Comparison of ENCODE assay signal across 8 mouse cellular contexts in the genomic region with DNA sequence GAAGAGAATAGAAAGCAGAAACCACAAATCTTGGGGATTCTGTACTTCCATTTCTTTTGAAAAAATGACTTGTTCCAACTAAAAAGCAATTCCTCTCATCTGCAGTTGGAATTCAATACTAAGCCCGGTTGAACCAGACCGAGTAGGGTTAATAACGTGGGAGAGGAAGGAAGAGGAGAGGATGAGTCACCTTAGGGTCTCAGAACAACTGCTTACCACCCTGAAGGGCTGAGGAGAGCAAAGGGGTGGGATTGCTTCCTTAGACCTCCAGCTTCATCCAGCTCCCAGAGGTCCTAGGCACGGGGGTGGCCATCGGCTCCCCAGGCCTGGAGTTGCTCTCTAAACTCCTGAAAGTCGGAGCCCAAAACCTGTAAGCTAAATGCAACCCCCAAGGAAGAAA. TPM values are rescaled to one million over a fixed set of nuclear protein-coding genes. Genes with fewer than 3 reads are reported as not detected.
DNase-seq lines count a peak whose midpoint lies in the region; ATAC-seq and TF ChIP-seq lines count a peak whose summit lies in the region.

No protein-coding gene starts in this region.

- H3K9ac ChIP-seq in heart, embryonic 11.5 days (ENCODE audit: low read depth, low read length), result peak overlapping the region; percentile 94
- H3K9ac ChIP-seq in forebrain, embryonic 16.5 days (replicated peaks; ENCODE audit: low read depth, low read length), result peak overlapping the region; percentile 85
- H3K9ac ChIP-seq in liver, postnatal 0 days (replicated peaks), result peak overlapping the region; percentile 91

- H3K4me1 ChIP-seq in heart, embryonic 11.5 days (ENCODE audit: control insufficient read depth, insufficient read depth, low read length), result peaks cover 21% of the 10 kb centered on the region
- peaks cover 54% of the 10 kb centered on the region for H3K4me1 ChIP-seq in E14TG2a.4 (replicated peaks; ENCODE audit: low read depth, low read length)
- H3K4me1 ChIP-seq in forebrain, embryonic 16.5 days (replicated peaks; ENCODE audit: control insufficient read depth, insufficient read depth, low read length), result peaks cover 38% of the 10 kb centered on the region
- H3K4me1 ChIP-seq in liver, postnatal 0 days (ENCODE audit: insufficient read depth), result peaks cover 27% of the 10 kb centered on the region

- H3K4me2 ChIP-seq in heart, embryonic 11.5 days, result peak overlapping the region; percentile 70
- peak overlapping the region; percentile 87 for H3K4me2 ChIP-seq in forebrain, embryonic 16.5 days (ENCODE audit: low read length)
- peak overlapping the region; percentile 100 for H3K4me2 ChIP-seq in liver, postnatal 0 days (ENCODE audit: low read depth, low read length)

- TF ChIP-seq EP300 in liver, postnatal 0 days (IDR thresholded peaks at IDR 0.05; ENCODE audit: low read depth), result no peak

- H3K9me3 ChIP-seq in heart, embryonic 11.5 days (replicated peaks; ENCODE audit: control insufficient read depth, low read length), result no peaks in the 10 kb centered on the region
- H3K9me3 ChIP-seq in E14TG2a.4 (ENCODE audit: low read length), result no peaks in the 10 kb centered on the region
- no peaks in the 10 kb centered on the region for H3K9me3 ChIP-seq in forebrain, embryonic 16.5 days (ENCODE audit: control insufficient read depth, low read length)
- H3K9me3 ChIP-seq in liver, postnatal 0 days (ENCODE audit: low read length), result no peaks in the 10 kb centered on the region

- DNase-seq in heart, postnatal 25 days (ENCODE audit: low spot score), result no peak
- DNase-seq in liver, postnatal 0 days, result no peak
- DNase-seq in frontal cortex, postnatal 10 days (ENCODE audit: low spot score in 2 of 2), result no peak
- DNase-seq in urinary bladder, adult 2 months (ENCODE audit: low spot score), result no peak

- intact Hi-C loops in heart, postnatal 25 days (cut with DNase I), result loop anchor here (2.0 kb wide), 1 partner anchor 23 kb away; no protein-coding TSS in a partner anchor

- H3K4me3 ChIP-seq in heart, embryonic 11.5 days (ENCODE audit: low read depth, low read length), result peak overlapping the region; percentile 87
- peak overlapping the region; percentile 100 for H3K4me3 ChIP-seq in E14TG2a.4 (replicated peaks; ENCODE audit: low read length)
- H3K4me3 ChIP-seq in forebrain, embryonic 16.5 days (replicated peaks; ENCODE audit: low read length), result peak overlapping the region; percentile 87
- peak overlapping the region; percentile 95 for H3K4me3 ChIP-seq in liver, postnatal 0 days (ENCODE audit: low read depth, low read length)

- no peaks in the 10 kb centered on the region for H3K27me3 ChIP-seq in heart, embryonic 11.5 days (ENCODE audit: control insufficient read depth, insufficient read depth, low read length)
- H3K27me3 ChIP-seq in E14TG2a.4 (ENCODE audit: insufficient read depth, low read length), result peaks cover 22% of the 10 kb centered on the region
- H3K27me3 ChIP-seq in forebrain, embryonic 16.5 days (replicated peaks; ENCODE audit: control insufficient read depth, insufficient read depth, low read length), result no peaks in the 10 kb centered on the region
- no peaks in the 10 kb centered on the region for H3K27me3 ChIP-seq in liver, postnatal 0 days (ENCODE audit: insufficient read depth, low read length)

- no peak for TF ChIP-seq CTCF in E14TG2a.4 (conservative IDR thresholded peaks at IDR 0.05; ENCODE audit: low read length)
- no peak for TF ChIP-seq CTCF in liver, postnatal 0 days (IDR thresholded peaks at IDR 0.05; ENCODE audit: low read depth)

- WGBS in heart, embryonic 11.5 days (ENCODE audit: insufficient replicate concordance), result 15% methylated on average over 6 of the region's 6 CpGs
- 11% methylated on average over 6 of the region's 6 CpGs for WGBS in forebrain, embryonic 16.5 days
- 14% methylated on average over 6 of the region's 6 CpGs for WGBS in liver, postnatal 0 days (ENCODE audit: insufficient replicate concordance)

- no peak for ATAC-seq in heart, embryonic 11.5 days (replicated peaks; ENCODE audit: insufficient number of reproducible peaks, low FRiP score, low TSS enrichment)
- ATAC-seq in forebrain, embryonic 16.5 days, result no peak
- no peak for ATAC-seq in liver, postnatal 0 days
- ATAC-seq in inflammation-experienced regulatory T-cells, adult 6 months, result no peak

- peak overlapping the region; percentile 98 for H3K27ac ChIP-seq in heart, embryonic 11.5 days (ENCODE audit: low read depth, low read length)
- H3K27ac ChIP-seq in forebrain, embryonic 16.5 days (ENCODE audit: low read length), result peak overlapping the region; percentile 98
- H3K27ac ChIP-seq in liver, postnatal 0 days (ENCODE audit: low read depth), result peak overlapping the region; percentile 98

- no peaks in the 10 kb centered on the region for H3K36me3 ChIP-seq in heart, embryonic 11.5 days (ENCODE audit: control insufficient read depth, insufficient read depth, low read length)
- H3K36me3 ChIP-seq in E14TG2a.4 (ENCODE audit: insufficient read depth, low read length), result peaks cover 44% of the 10 kb centered on the region
- H3K36me3 ChIP-seq in forebrain, embryonic 16.5 days (ENCODE audit: control insufficient read depth, insufficient read depth), result no peaks in the 10 kb centered on the region
- 0 out of 2 replicates have a peak, but pooled peaks cover 9% of the 10 kb centered on the region for H3K36me3 ChIP-seq in liver, postnatal 0 days (replicated peaks; ENCODE audit: insufficient read depth, low read length)

RNA-seq across cellular contexts. Expression of gene Dnajc14, which starts 0.5 kb away (rescaled TPM):
- polyA plus RNA-seq in heart, embryonic 11.5 days (2014; fragmentation: Nextera tagmentation; extraction: Ambion mirVana), result 28.7 and 37.0 TPM in 2 replicates
- 10 to 100 TPM; 31.8 to 38.2 TPM for total RNA-seq in heart, postnatal 25 days (2021)
- 67.2 and 68.2 TPM in 2 replicates for polyA plus RNA-seq in forebrain, embryonic 16.5 days (2015; fragmentation: Nextera tagmentation; extraction: Ambion mirVana)
- polyA plus RNA-seq in liver, postnatal 0 days (2015; fragmentation: Nextera tagmentation; extraction: Ambion mirVana), result 12.9 and 15.0 TPM in 2 replicates
- polyA plus RNA-seq in urinary bladder, adult 2 months (2012; rRNA removed), result 19.0 and 31.0 TPM in 2 replicates
- polyA plus RNA-seq in inflammation-experienced regulatory T-cells, adult 6 months (2017; shearing (Covaris generic)), result 10 to 100 TPM; 74.6 to 77.3 (median 75.8) TPM

RNA-seq across cellular contexts. Expression of gene Tmem198b, which starts 0.8 kb away (rescaled TPM):
- 15.0 and 18.2 TPM in 2 replicates for polyA plus RNA-seq in heart, embryonic 11.5 days (2014; fragmentation: Nextera tagmentation; extraction: Ambion mirVana)
- 1 to 10 TPM; 5.8 to 6.4 TPM for total RNA-seq in heart, postnatal 25 days (2021)
- polyA plus RNA-seq in forebrain, embryonic 16.5 days (2015; fragmentation: Nextera tagmentation; extraction: Ambion mirVana), result 10.7 and 13.7 TPM in 2 replicates
- polyA plus RNA-seq in liver, postnatal 0 days (2015; fragmentation: Nextera tagmentation; extraction: Ambion mirVana), result 2.3 and 2.5 TPM in 2 replicates
- 32.2 and 41.0 TPM in 2 replicates for polyA plus RNA-seq in urinary bladder, adult 2 months (2012; rRNA removed)
- 1 to 10 TPM; 3.9 to 5.3 (median 5.3) TPM for polyA plus RNA-seq in inflammation-experienced regulatory T-cells, adult 6 months (2017; shearing (Covaris generic))

RNA-seq across cellular contexts. Expression of gene Mmp19, which starts 12.7 kb away (rescaled TPM):
- 0.49 and 0.57 TPM in 2 replicates for polyA plus RNA-seq in heart, embryonic 11.5 days (2014; fragmentation: Nextera tagmentation; extraction: Ambion mirVana)
- total RNA-seq in heart, postnatal 25 days (2021), result 1 to 10 TPM; 3.1 to 3.2 TPM
- 0.54 and 0.73 TPM in 2 replicates for polyA plus RNA-seq in forebrain, embryonic 16.5 days (2015; fragmentation: Nextera tagmentation; extraction: Ambion mirVana)
- 11.3 and 13.5 TPM in 2 replicates for polyA plus RNA-seq in liver, postnatal 0 days (2015; fragmentation: Nextera tagmentation; extraction: Ambion mirVana)
- 19.8 and 22.1 TPM in 2 replicates for polyA plus RNA-seq in urinary bladder, adult 2 months (2012; rRNA removed)
- polyA plus RNA-seq in inflammation-experienced regulatory T-cells, adult 6 months (2017; shearing (Covaris generic)), result under 1 TPM; 0.21 to 0.68 (median 0.22) TPM

RNA-seq across cellular contexts. Expression of gene Sarnp, which starts 13.8 kb away (rescaled TPM):
- polyA plus RNA-seq in heart, embryonic 11.5 days (2014; fragmentation: Nextera tagmentation; extraction: Ambion mirVana), result 204 and 210 TPM in 2 replicates
- total RNA-seq in heart, postnatal 25 days (2021), result 10 to 100 TPM; 38.7 to 44.0 TPM
- 180 and 194 TPM in 2 replicates for polyA plus RNA-seq in forebrain, embryonic 16.5 days (2015; fragmentation: Nextera tagmentation; extraction: Ambion mirVana)
- polyA plus RNA-seq in liver, postnatal 0 days (2015; fragmentation: Nextera tagmentation; extraction: Ambion mirVana), result 72.0 and 75.4 TPM in 2 replicates
- 78.5 and 79.8 TPM in 2 replicates for polyA plus RNA-seq in urinary bladder, adult 2 months (2012; rRNA removed)
- polyA plus RNA-seq in inflammation-experienced regulatory T-cells, adult 6 months (2017; shearing (Covaris generic)), result 100 to 1,000 TPM; 195 to 238 (median 227) TPM

RNA-seq across cellular contexts. Expression of gene Ormdl2, which starts 18.1 kb away (rescaled TPM):
- 50.7 and 60.3 TPM in 2 replicates for polyA plus RNA-seq in heart, embryonic 11.5 days (2014; fragmentation: Nextera tagmentation; extraction: Ambion mirVana)
- total RNA-seq in heart, postnatal 25 days (2021), result 1 to 10 TPM; 7.6 to 9.2 TPM
- 20.9 and 22.5 TPM in 2 replicates for polyA plus RNA-seq in forebrain, embryonic 16.5 days (2015; fragmentation: Nextera tagmentation; extraction: Ambion mirVana)
- 75.8 and 80.6 TPM in 2 replicates for polyA plus RNA-seq in liver, postnatal 0 days (2015; fragmentation: Nextera tagmentation; extraction: Ambion mirVana)
- 50.2 and 65.7 TPM in 2 replicates for polyA plus RNA-seq in urinary bladder, adult 2 months (2012; rRNA removed)
- polyA plus RNA-seq in inflammation-experienced regulatory T-cells, adult 6 months (2017; shearing (Covaris generic)), result 10 to 100 TPM; 65.5 to 78.4 (median 71.5) TPM
